Mouse (Mus musculus) ovary, adult 10 weeks (tissue): ENCODE results near the gene Olfr679. TPM values are rescaled to one million over a fixed set of nuclear protein-coding genes. Genes with fewer than 3 reads are reported as not detected.

ENCODE experiments used
- polyA plus RNA-seq: library from polyadenylated mRNA; stranded (reverse); fragments of 350-450 nt; fragmentation: Illumina TruSeq; extraction: RNeasy Lipid Tissue Mini Kit (QIAGEN cat#74804); gene quantifications from one replicate; pipeline ENCODE4 v1.2.3, GENCODE M21; 2014

Gene Olfr679
- polyA plus RNA-seq: not detected

DNA sequence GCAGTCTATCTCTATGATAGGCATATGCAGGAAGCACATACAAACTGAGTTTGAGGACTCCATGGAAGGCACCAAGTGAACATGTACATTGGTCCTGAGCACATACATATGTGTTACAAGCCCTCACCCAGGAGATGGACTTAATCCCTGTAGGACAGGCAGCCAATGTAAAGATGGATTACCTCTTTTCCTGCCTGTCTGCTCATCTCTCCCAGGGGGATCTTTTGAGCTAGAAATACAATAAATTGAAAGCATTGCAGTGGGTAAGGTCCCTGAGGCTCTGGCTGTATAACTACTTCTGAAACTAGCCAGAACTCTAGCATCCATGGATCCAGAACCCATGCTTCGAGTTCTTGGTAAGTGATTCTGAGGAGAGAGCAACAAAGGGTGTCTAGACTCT lies at the start of gene Olfr679:
TSS of gene Olfr679 (plus strand) at position 301 of the 400 bp plus-strand sequence.

DNA sequence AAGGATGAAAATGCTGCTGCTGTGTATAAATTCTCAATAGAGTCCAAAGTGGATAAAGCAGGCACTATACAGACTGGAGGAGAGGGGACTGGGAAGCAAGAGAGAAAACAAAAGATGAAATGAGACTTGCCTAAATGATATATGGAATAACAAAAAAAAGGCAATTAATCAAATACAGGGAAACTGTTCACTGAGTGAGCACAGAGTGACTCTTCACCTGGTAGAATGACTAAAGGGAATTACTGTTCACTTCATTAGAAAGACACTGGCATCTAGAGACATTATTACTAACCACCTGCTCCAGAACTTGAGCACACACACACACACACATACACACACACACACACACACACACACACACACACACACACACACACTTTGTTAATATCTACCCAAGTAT lies 48.6 kb upstream of the Olfr679 start, which contains the start of gene Olfr676:
TSS of gene Olfr676 (plus strand) at position 301 of the 400 bp plus-strand sequence.

DNA sequence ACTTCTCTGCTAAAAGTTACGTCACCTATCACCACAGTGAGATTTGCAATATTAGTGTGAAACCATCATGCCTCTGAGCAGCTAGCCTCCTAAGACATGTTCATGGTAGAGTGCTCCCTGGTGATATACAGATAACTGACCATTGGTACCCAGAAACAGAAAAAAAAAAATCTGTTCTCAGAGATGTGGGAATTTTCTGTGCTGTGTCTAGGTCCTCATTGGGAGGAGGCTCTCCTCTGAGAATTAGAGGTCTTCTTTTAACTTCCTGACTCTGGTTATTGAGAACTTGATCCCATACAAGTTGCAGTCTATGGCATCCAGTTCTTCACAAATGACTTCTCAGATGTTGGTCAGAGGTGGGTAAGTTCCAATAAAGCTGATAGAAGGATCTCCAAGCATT lies 16.8 kb upstream of the Olfr679 start, which contains the start of gene Olfr678:
TSS of gene Olfr678 (plus strand) at position 301 of the 400 bp plus-strand sequence.

DNA sequence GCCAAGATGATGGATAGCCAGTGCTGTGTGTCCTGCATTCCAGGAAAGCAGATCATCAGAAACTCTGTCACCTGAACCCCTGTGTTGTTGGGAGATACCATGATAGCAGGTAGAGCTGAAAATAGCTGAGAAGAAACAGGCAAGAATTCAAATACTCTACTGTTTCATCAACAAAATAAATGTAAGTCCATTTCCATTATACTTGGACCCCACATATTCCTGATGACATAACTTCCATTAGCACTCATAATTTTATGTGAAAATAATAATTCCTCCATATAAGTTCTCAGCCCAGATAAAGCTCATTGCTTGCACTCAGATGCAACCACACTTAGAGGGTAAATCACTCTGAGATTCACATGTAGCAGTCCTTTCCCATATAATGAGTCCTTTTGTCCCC lies 11.7 kb downstream of the Olfr679 start, which contains the start of gene Olfr680-ps1:
TSS of gene Olfr680-ps1 (minus strand) at position 101 of the 400 bp plus-strand sequence.

DNA sequence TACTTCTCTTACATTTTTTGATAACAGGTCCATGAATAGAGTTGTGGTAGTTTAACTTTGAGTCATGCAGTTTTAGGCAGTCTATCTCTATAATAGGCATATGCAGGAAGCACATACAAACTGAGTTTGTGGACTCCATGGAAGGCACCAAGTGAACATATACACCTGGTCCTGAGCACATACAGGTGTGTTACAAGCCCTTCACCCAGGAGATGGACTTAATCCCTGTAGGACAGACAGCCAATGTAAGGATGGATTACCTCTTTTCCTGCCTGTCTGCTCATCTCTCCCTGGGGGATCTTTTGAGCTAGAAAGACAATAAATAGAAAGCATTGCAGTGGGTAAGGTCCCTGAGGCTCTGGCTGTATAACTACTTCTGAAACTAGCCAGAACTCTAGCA lies 35.5 kb downstream of the Olfr679 start, which contains the start of gene Olfr681:
TSS of gene Olfr681 (plus strand) at position 301 of the 400 bp plus-strand sequence.

Other genes with a start within 250 kb of the Olfr679 start
- gene Usp17lb, start 238.6 kb upstream of the Olfr679 start, polyA plus RNA-seq: not detected
- gene Usp17la, start 224.2 kb upstream of the Olfr679 start, polyA plus RNA-seq: not detected
- not detected for gene Olfr665, start 203.2 kb upstream of the Olfr679 start, polyA plus RNA-seq
- gene Olfr666, start 185.3 kb upstream of the Olfr679 start, polyA plus RNA-seq: not detected
- gene Olfr667, start 159.7 kb upstream of the Olfr679 start, polyA plus RNA-seq: not detected
- gene Olfr668, start 153.1 kb upstream of the Olfr679 start, polyA plus RNA-seq: not detected
- not detected for gene Olfr669, start 147.0 kb upstream of the Olfr679 start, polyA plus RNA-seq
- not detected for gene Olfr670, start 118.6 kb upstream of the Olfr679 start, polyA plus RNA-seq
- not detected for gene Olfr671, start 102.1 kb upstream of the Olfr679 start, polyA plus RNA-seq
- gene Olfr672, start 79.2 kb upstream of the Olfr679 start, polyA plus RNA-seq: not detected
- not detected for gene Olfr675, start 52.7 kb upstream of the Olfr679 start, polyA plus RNA-seq
- gene Olfr676, start 48.5 kb upstream of the Olfr679 start, polyA plus RNA-seq: not detected
- not detected for gene Olfr677, start 29.8 kb upstream of the Olfr679 start, polyA plus RNA-seq
- gene Olfr678, start 16.7 kb upstream of the Olfr679 start, polyA plus RNA-seq: not detected
- gene Olfr680-ps1, start 11.6 kb downstream of the Olfr679 start, polyA plus RNA-seq: not detected
- not detected for gene Olfr681, start 35.6 kb downstream of the Olfr679 start, polyA plus RNA-seq
- gene Olfr683, start 65.8 kb downstream of the Olfr679 start, polyA plus RNA-seq: not detected
- gene Olfr684, start 82.4 kb downstream of the Olfr679 start, polyA plus RNA-seq: not detected
- not detected for gene Olfr685, start 104.8 kb downstream of the Olfr679 start, polyA plus RNA-seq
- gene Olfr686, start 126.3 kb downstream of the Olfr679 start, polyA plus RNA-seq: not detected
- gene Olfr688, start 206.9 kb downstream of the Olfr679 start, polyA plus RNA-seq: not detected
- not detected for gene Olfr689, start 230.0 kb downstream of the Olfr679 start, polyA plus RNA-seq